Mouse (Mus musculus) thymus, adult 2 months (tissue): Measurements from ENCODE around the gene Anks1b. TPM values are rescaled to one million over a fixed set of nuclear protein-coding genes. Genes with fewer than 3 reads are reported as not detected.

Source experiments
- DNase-seq: peaks from one replicate; pipeline ENCODE4 v3.0.0; 2021
- H3K27ac ChIP-seq: fragments of 200-500 bp; 2 replicates; pipeline ENCODE4 v1.5.1; 2012; ENCODE audit warnings: low read length, control low read depth; ENCODE audit not compliant: control insufficient read depth, insufficient read depth
- H3K27me3 ChIP-seq: fragments of 200-500 bp; 2 replicates; pipeline ENCODE4 v1.6.1; 2012; ENCODE audit warnings: mild to moderate bottlenecking, low read length, moderate library complexity, mixed read lengths; ENCODE audit not compliant: control insufficient read depth, insufficient read depth
- H3K36me3 ChIP-seq: fragments of 200-500 bp; 2 replicates; pipeline ENCODE4 v1.6.1; 2012; ENCODE audit warnings: mild to moderate bottlenecking, low read length, moderate library complexity; ENCODE audit not compliant: control insufficient read depth, insufficient read depth
- H3K4me1 ChIP-seq: fragments of 200-500 bp; replicated peaks from 2 replicates; pipeline ENCODE4 v1.6.1; 2012; ENCODE audit warnings: low read length; ENCODE audit not compliant: control insufficient read depth, insufficient read depth
- H3K4me3 ChIP-seq: fragments of 200-500 bp; 2 replicates; pipeline ENCODE4 v1.5.1; 2012; ENCODE audit warnings: mild to moderate bottlenecking, low read length, control low read depth, moderate library complexity; ENCODE audit not compliant: control insufficient read depth, insufficient read depth
- CTCF ChIP-seq: fragments of 200-500 bp; IDR thresholded peaks from 2 replicates; pipeline ENCODE4 v1.5.1; 2012; ENCODE audit warnings: mild to moderate bottlenecking, control low read depth, low read length, moderate library complexity, borderline replicate concordance; ENCODE audit not compliant: control insufficient read depth, poor library complexity, insufficient read depth; ENCODE audit errors: extremely low read depth
- POLR2A ChIP-seq: fragments of 200-500 bp; IDR thresholded peaks from 2 replicates; pipeline ENCODE4 v1.6.1; 2012; ENCODE audit warnings: mild to moderate bottlenecking, low read length, control low read depth, moderate library complexity; ENCODE audit not compliant: control insufficient read depth, poor library complexity, insufficient read depth; ENCODE audit errors: extremely low read depth
- WGBS: fragments of 180-500 bp; shearing (Covaris S2); methylation state at CpG from one replicate; pipeline ENCODE4 v1.1.7; 2018; 5-methylcytosine and 5-hydroxymethylcytosine counted together
- polyA plus RNA-seq: library from polyadenylated mRNA; depleted of rRNA; stranded (reverse); fragments of >200 nt; gene quantifications from 2 replicates; pipeline ENCODE4 v1.2.3, GENCODE M21; 2012

The Anks1b gene
- polyA plus RNA-seq, 1 experiment, result 0.24 TPM

DNA sequence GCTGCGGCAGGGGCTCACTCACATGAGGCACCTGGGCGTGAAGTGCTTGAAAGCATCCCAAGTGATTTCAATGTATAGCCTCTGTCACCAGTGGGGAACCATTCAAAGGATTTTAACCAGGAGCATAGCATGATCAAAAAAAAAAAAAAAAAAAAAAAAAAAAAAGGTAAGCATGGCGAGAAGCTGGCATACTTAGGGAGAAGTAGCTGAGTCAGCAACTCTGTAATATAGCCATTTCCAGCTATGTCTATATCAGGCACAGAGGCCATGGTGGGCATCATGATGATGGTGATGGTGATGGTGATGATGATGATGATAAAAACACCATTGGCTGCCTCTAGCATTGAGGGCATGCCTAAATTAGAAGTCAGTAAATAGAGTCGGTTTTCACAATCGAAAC is 814.8 kb downstream of the Anks1b start:
- WGBS, result 93% methylated on average over 5 of the region's 5 CpGs
- Histone ChIP-seq H3K36me3 (no peaks in the 10 kb centered on the region), H3K27me3 (no peaks in the 10 kb centered on the region), H3K27ac (no peak overlapping the region), H3K4me1 (no peaks in the 10 kb centered on the region), H3K4me3 (no peak overlapping the region)
- DNase-seq, result no peak
- TF ChIP-seq POLR2A (no peak), CTCF (no peak)

GRCm38 (mm10) chr10:90688696-90689252 is 815.5 kb downstream of the Anks1b start:
- 86% methylated on average over 13 of the region's 13 CpGs for WGBS
- no peak overlapping the region for H3K27ac ChIP-seq
- H3K36me3 ChIP-seq, result no peaks in the 10 kb centered on the region
- no peak for DNase-seq
- H3K4me1 ChIP-seq, result no peaks in the 10 kb centered on the region
- TF ChIP-seq CTCF, result no peak
- no peak for TF ChIP-seq POLR2A
- H3K27me3 ChIP-seq, result no peaks in the 10 kb centered on the region
- no peak overlapping the region for H3K4me3 ChIP-seq

DNA sequence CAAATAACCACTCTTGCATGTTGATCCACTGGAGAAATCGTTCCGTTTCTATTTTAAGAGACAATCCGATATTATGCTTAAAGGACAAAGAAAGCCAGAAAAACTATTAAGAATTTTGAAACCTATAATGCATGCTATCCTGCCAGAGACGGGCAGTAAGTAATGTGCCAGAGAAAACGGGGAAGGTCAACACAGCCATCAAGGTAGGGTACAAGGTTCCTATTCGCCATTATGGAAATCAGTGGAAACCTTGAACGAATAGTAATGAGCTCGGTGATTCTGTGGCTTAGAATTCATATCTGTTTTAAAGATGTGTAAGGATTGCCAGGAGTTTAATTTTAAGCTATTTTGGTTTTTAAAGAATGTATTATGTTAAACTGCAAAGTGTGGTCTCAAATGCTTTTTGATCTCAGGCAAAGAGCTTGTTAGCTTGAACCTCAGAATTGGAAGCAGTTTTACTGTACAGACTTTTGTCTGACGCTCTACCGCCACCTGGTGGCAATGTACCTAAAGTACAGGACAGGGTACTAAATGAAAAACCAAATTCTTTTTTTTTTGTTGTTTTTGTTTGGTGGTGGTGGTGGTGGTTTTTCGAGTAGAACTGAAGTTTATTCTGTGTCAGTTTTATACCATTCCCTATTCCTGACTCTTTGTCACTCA is 816.7 kb downstream of the Anks1b start:
- WGBS, result 62% methylated on average over 11 of the region's 11 CpGs
- H3K4me3 ChIP-seq, result no peak overlapping the region
- no peak overlapping the region for H3K27ac ChIP-seq
- no peaks in the 10 kb centered on the region for H3K27me3 ChIP-seq
- peak; percentile 44 for DNase-seq
- no peaks in the 10 kb centered on the region for H3K36me3 ChIP-seq
- TF ChIP-seq CTCF, result no peak
- no peak for TF ChIP-seq POLR2A
- no peaks in the 10 kb centered on the region for H3K4me1 ChIP-seq

- Histone ChIP-seq H3K4me3 (no peak overlapping the region), H3K4me1 (no peaks in the 10 kb centered on the region), H3K27ac (no peak overlapping the region), H3K36me3 (no peaks in the 10 kb centered on the region), H3K27me3 (no peaks in the 10 kb centered on the region)
- no peak for DNase-seq
- 86% methylated on average over 5 of the region's 5 CpGs for WGBS
- no peak for TF ChIP-seq POLR2A
- TF ChIP-seq CTCF, result no peak
Measured at GRCm38 (mm10) chr10:90696687-90697086, 823.4 kb downstream of the Anks1b start.

DNA sequence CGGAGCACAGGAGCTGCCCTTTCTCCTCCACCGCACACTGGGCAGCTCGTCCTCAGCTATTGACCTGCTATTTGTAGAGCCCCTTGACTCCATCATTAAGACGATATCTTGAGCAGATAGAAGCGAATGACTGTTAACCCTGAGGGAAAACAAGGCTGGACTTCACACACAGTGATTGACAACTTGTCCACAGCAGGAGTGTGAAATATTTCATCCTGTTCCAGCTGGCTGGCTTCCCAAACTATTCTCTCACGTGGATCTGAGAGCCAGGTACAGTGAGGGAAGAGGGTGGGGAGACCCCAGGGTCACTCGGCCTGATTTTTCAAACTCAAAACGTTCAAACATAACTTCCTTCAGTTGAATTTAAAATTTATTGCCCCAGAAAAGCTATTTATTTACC is 824.1 kb downstream of the Anks1b start:
- Histone ChIP-seq H3K4me3 (no peak overlapping the region), H3K36me3 (no peaks in the 10 kb centered on the region), H3K27ac (no peak overlapping the region), H3K4me1 (no peaks in the 10 kb centered on the region), H3K27me3 (no peaks in the 10 kb centered on the region)
- DNase-seq, result no peak
- no peak for TF ChIP-seq CTCF
- no peak for TF ChIP-seq POLR2A
- 62% methylated on average over 8 of the region's 8 CpGs for WGBS

DNA sequence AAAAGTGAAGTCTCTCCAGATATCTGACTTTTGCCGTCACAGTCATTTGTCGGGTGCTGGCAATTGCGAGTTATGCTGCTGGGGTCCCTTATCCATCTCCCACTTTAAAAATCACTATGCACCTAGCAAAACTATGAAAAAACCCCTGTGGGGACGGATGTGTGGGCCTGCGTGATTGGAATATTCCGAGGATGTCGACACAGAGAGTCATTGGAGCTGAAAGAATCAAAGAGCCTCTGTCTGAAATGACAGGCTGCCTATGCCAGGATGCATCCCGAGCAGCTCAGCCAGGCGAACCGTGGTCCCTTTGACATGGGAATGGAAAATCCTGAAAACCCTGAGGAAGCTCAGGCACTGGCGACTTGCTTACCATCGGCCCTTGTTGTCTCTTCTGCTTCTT is 825.9 kb downstream of the Anks1b start:
- 92% methylated on average over 12 of the region's 12 CpGs for WGBS

GRCm38 (mm10) chr10:90704602-90705001 is 831.3 kb downstream of the Anks1b start:
- TF ChIP-seq CTCF, result no peak
- TF ChIP-seq POLR2A, result no peak
- H3K27me3 ChIP-seq, result no peaks in the 10 kb centered on the region
- no peak overlapping the region for H3K4me3 ChIP-seq
- no peaks in the 10 kb centered on the region for H3K36me3 ChIP-seq
- H3K27ac ChIP-seq, result no peak overlapping the region
- no peaks in the 10 kb centered on the region for H3K4me1 ChIP-seq
- 92% methylated on average over 10 of the region's 10 CpGs for WGBS
- DNase-seq, result no peak

More for the DNA sequence above, 825.9 kb downstream of the Anks1b start:
- Histone ChIP-seq H3K36me3 (no peaks in the 10 kb centered on the region), H3K27ac (no peak overlapping the region), H3K4me3 (no peak overlapping the region), H3K27me3 (no peaks in the 10 kb centered on the region), H3K4me1 (no peaks in the 10 kb centered on the region)
- no peak for DNase-seq
- no peak for TF ChIP-seq CTCF
- TF ChIP-seq POLR2A, result no peak
